Mouse (Mus musculus) brain, embryonic 14.5 days (tissue): Measurements from ENCODE around the gene Nos1.

ENCODE experiments used
- CTCF ChIP-seq: fragments of 200-500 bp; IDR thresholded peaks from 2 replicates; pipeline ENCODE4 v1.5.1; 2012; ENCODE audit warnings: inconsistent platforms, mild to moderate bottlenecking, moderate library complexity, borderline replicate concordance; ENCODE audit not compliant: insufficient read depth, insufficient read length; ENCODE audit errors: extremely low read depth
- POLR2A ChIP-seq: fragments of 200-500 bp; IDR thresholded peaks from 2 replicates; pipeline ENCODE4 v1.6.1; 2012; ENCODE audit warnings: mild to moderate bottlenecking, inconsistent platforms, borderline replicate concordance; ENCODE audit not compliant: poor library complexity, insufficient read depth, insufficient read length, severe bottlenecking; ENCODE audit errors: extremely low read depth

DNA sequence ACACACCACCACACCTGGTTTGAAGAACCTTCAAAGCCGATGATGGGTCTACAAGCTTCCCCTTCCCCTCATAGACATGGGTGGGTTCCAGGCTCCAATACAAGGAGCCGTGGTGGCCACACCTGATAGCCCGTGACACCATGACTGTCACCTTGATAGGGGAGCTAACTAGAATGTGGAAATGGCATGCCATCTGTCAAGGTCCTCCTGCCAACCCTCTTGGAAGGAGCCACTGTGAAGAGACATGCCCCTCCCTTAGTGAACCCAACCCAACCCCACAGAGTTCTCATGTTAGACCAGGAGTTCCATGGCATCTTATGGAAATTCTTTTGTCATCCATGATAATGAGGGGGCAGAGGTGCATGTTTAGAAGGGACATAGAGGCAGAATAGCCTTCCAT lies 156.4 kb downstream of the Nos1 start:
- TF ChIP-seq CTCF (no peak), POLR2A (no peak)
